Mouse (Mus musculus) limb, embryonic 13.5 days (tissue): Measurements from ENCODE around the gene Mapk14. TPM values are rescaled to one million over a fixed set of nuclear protein-coding genes. Genes with fewer than 3 reads are reported as not detected.
A peak's percentile ranks its signal among the peaks of the same experiment; 100 is the strongest.

Experiments
- ATAC-seq: fragments of 200-750 bp; cut with Nextera tagmentation; 2 replicates; pipeline ENCODE4 v1.8.0; 2017; ENCODE audit warnings: low read depth, moderate number of reproducible peaks, moderate TSS enrichment; ENCODE audit not compliant: low FRiP score
- H3K27ac ChIP-seq: fragments of 300-500 bp; sonication (generic); 2 replicates; pipeline ENCODE4 v1.5.1; 2015; ENCODE audit warnings: inconsistent platforms, mild to moderate bottlenecking, moderate library complexity
- H3K27me3 ChIP-seq: fragments of 300-500 bp; sonication (generic); 2 replicates; pipeline ENCODE4 v1.6.1; 2015; ENCODE audit warnings: mild to moderate bottlenecking, inconsistent platforms
- H3K36me3 ChIP-seq: fragments of 300-500 bp; sonication (generic); 2 replicates; pipeline ENCODE4 v1.6.1; 2015; ENCODE audit warnings: inconsistent platforms, mild to moderate bottlenecking, moderate library complexity
- H3K4me1 ChIP-seq: fragments of 300-500 bp; sonication (generic); 2 replicates; pipeline ENCODE4 v1.6.1; 2015; ENCODE audit warnings: inconsistent platforms
- H3K4me2 ChIP-seq: fragments of 300-500 bp; sonication (generic); replicated peaks from 2 replicates; pipeline ENCODE4 v1.6.1; 2015; ENCODE audit warnings: inconsistent platforms, mild to moderate bottlenecking, moderate library complexity
- H3K4me3 ChIP-seq: fragments of 300-500 bp; sonication (generic); 2 replicates; pipeline ENCODE4 v1.5.1; 2015; ENCODE audit warnings: moderate library complexity, mild to moderate bottlenecking, inconsistent platforms
- H3K9ac ChIP-seq: fragments of 300-500 bp; sonication (generic); 2 replicates; pipeline ENCODE4 v1.6.1; 2015; ENCODE audit warnings: mild to moderate bottlenecking, inconsistent platforms
- H3K9me3 ChIP-seq: fragments of 300-500 bp; sonication (generic); 2 replicates; pipeline ENCODE4 v1.6.1; 2016; ENCODE audit warnings: inconsistent platforms
- WGBS: fragments of 180-500 bp; shearing (Covaris S2); methylation state at CpG from one replicate; pipeline ENCODE4 v1.1.7; 2015; 5-methylcytosine and 5-hydroxymethylcytosine counted together
- polyA plus RNA-seq: library from polyadenylated mRNA; unstranded; fragments of >200 nt; fragmentation: Nextera tagmentation; extraction: Ambion mirVana; gene quantifications from 2 replicates; pipeline ENCODE4 v1.2.1, GENCODE M21; 2015

The Mapk14 gene
- polyA plus RNA-seq, 1 experiment from 2014 or later, result 37.1 TPM

- Histone ChIP-seq H3K4me3 (no peak overlapping the region), H3K4me1 (peaks cover 5% of the 10 kb centered on the region; the same call in 1 of the 2 replicates), H3K27me3 (no peaks in the 10 kb centered on the region), H3K9me3 (no peaks in the 10 kb centered on the region), H3K9ac (no peak overlapping the region), H3K27ac (no peak overlapping the region), H3K36me3 (no peaks in the 10 kb centered on the region), H3K4me2 (no peak overlapping the region)
- no peak for ATAC-seq
- WGBS, result 97% methylated on average over 3 of the region's 3 CpGs
Measured at GRCm38 (mm10) chr17:28776817-28777216, 85.7 kb downstream of the Mapk14 start.

GRCm38 (mm10) chr17:28777231-28778005 lies 86.3 kb downstream of the Mapk14 start:
- no peak overlapping the region for H3K27ac ChIP-seq
- H3K9ac ChIP-seq, result no peak overlapping the region
- WGBS, result 83% methylated on average over 16 of the region's 16 CpGs
- H3K27me3 ChIP-seq, result no peaks in the 10 kb centered on the region
- H3K4me3 ChIP-seq, result no peak overlapping the region
- ATAC-seq, result no peak
- no peaks in the 10 kb centered on the region for H3K36me3 ChIP-seq
- no peak overlapping the region for H3K4me2 ChIP-seq
- H3K9me3 ChIP-seq, result no peaks in the 10 kb centered on the region
- peaks cover 5% of the 10 kb centered on the region; the same call in 1 of the 2 replicates for H3K4me1 ChIP-seq

GRCm38 (mm10) chr17:28779735-28780134 lies 88.6 kb downstream of the Mapk14 start:
- no peak overlapping the region for H3K4me3 ChIP-seq
- H3K36me3 ChIP-seq, result no peaks in the 10 kb centered on the region
- ATAC-seq, result no peak
- H3K27ac ChIP-seq, result no peak overlapping the region
- H3K9ac ChIP-seq, result no peak overlapping the region
- peaks cover 5% of the 10 kb centered on the region; the same call in 1 of the 2 replicates for H3K4me1 ChIP-seq
- no peaks in the 10 kb centered on the region for H3K9me3 ChIP-seq
- WGBS, result 87% methylated on average over 3 of the region's 3 CpGs
- no peak overlapping the region for H3K4me2 ChIP-seq
- H3K27me3 ChIP-seq, result no peaks in the 10 kb centered on the region

GRCm38 (mm10) chr17:28780836-28781235 lies 89.7 kb downstream of the Mapk14 start:
- H3K4me2 ChIP-seq, result no peak overlapping the region
- no peaks in the 10 kb centered on the region for H3K9me3 ChIP-seq
- no peak overlapping the region for H3K27ac ChIP-seq
- H3K9ac ChIP-seq, result 0 out of 2 replicates have a peak overlapping the region, but pooled peaks have one; percentile 9
- no peak for ATAC-seq
- no peaks in the 10 kb centered on the region for H3K27me3 ChIP-seq
- H3K4me1 ChIP-seq, result peaks cover 5% of the 10 kb centered on the region; the same call in 1 of the 2 replicates
- 69% methylated on average over 3 of the region's 3 CpGs for WGBS
- no peaks in the 10 kb centered on the region for H3K36me3 ChIP-seq
- no peak overlapping the region for H3K4me3 ChIP-seq

- Histone ChIP-seq H3K4me1 (peaks cover 5% of the 10 kb centered on the region; the same call in 1 of the 2 replicates), H3K9me3 (no peaks in the 10 kb centered on the region), H3K9ac (0 out of 2 replicates have a peak overlapping the region, but pooled peaks have one; percentile 9), H3K27ac (no peak overlapping the region), H3K4me3 (no peak overlapping the region), H3K36me3 (no peaks in the 10 kb centered on the region), H3K4me2 (no peak overlapping the region), H3K27me3 (no peaks in the 10 kb centered on the region)
- WGBS, result 42% methylated on average over 9 of the region's 9 CpGs
- ATAC-seq, result no peak
Measured at GRCm38 (mm10) chr17:28781290-28782045, 90.3 kb downstream of the Mapk14 start.

GRCm38 (mm10) chr17:28785036-28785435 lies 93.9 kb downstream of the Mapk14 start:
- ATAC-seq, result no peak
- Histone ChIP-seq H3K4me2 (no peak overlapping the region), H3K4me1 (peaks cover 5% of the 10 kb centered on the region; the same call in 1 of the 2 replicates), H3K27me3 (no peaks in the 10 kb centered on the region), H3K27ac (no peak overlapping the region), H3K9me3 (no peaks in the 10 kb centered on the region), H3K4me3 (no peak overlapping the region), H3K36me3 (no peaks in the 10 kb centered on the region), H3K9ac (no peak overlapping the region)
- 89% methylated on average over 3 of the region's 3 CpGs for WGBS

GRCm38 (mm10) chr17:28787507-28787906 lies 96.4 kb downstream of the Mapk14 start:
- 97% methylated on average over 12 of the region's 12 CpGs for WGBS
- Histone ChIP-seq H3K4me1 (no peaks in the 10 kb centered on the region), H3K27ac (no peak overlapping the region), H3K4me3 (no peak overlapping the region), H3K9ac (no peak overlapping the region), H3K36me3 (no peaks in the 10 kb centered on the region), H3K9me3 (no peaks in the 10 kb centered on the region), H3K4me2 (no peak overlapping the region), H3K27me3 (no peaks in the 10 kb centered on the region)
- no peak for ATAC-seq

GRCm38 (mm10) chr17:28797031-28797430 lies 105.9 kb downstream of the Mapk14 start:
- Histone ChIP-seq H3K27ac (no peak overlapping the region), H3K36me3 (no peaks in the 10 kb centered on the region), H3K27me3 (no peaks in the 10 kb centered on the region), H3K4me1 (peaks cover 15% of the 10 kb centered on the region), H3K4me2 (no peak overlapping the region), H3K9me3 (0 out of 2 replicates have a peak, but pooled peaks cover 6% of the 10 kb centered on the region), H3K9ac (no peak overlapping the region), H3K4me3 (no peak overlapping the region)
- WGBS, result 89% methylated on average over 4 of the region's 4 CpGs
- ATAC-seq, result no peak

Other genes starting within 250 kb of the Mapk14 start
- gene Fkbp5, start 173.8 kb upstream of the Mapk14 start, polyA plus RNA-seq, result 26.2 and 27.3 TPM in 2 replicates
- gene Armc12, start 160.5 kb upstream of the Mapk14 start, polyA plus RNA-seq, result not detected in 2 replicates
- not detected in 2 replicates for gene Clpsl2, start 141.9 kb upstream of the Mapk14 start, polyA plus RNA-seq
- 0.60 and 0.91 TPM in 2 replicates for gene Clps, start 130.6 kb upstream of the Mapk14 start, polyA plus RNA-seq
- gene Lhfpl5, start 115.7 kb upstream of the Mapk14 start, polyA plus RNA-seq, result 0.46 and 0.56 TPM in 2 replicates
- 93.3 and 97.9 TPM in 2 replicates for gene Srpk1, start 68.6 kb upstream of the Mapk14 start, polyA plus RNA-seq
- 0.98 and 1.2 TPM in 2 replicates for gene Slc26a8, start 1.1 kb upstream of the Mapk14 start, polyA plus RNA-seq
- gene AC170998.1, start 34.8 kb downstream of the Mapk14 start, polyA plus RNA-seq, result 3.2 and 3.7 TPM in 2 replicates
- gene Mapk13, start 78.0 kb downstream of the Mapk14 start, polyA plus RNA-seq, result 29.0 and 29.8 TPM in 2 replicates
- 11.3 and 11.8 TPM in 2 replicates for gene Brpf3, start 109.8 kb downstream of the Mapk14 start, polyA plus RNA-seq
- 0.38 and 0.53 TPM in 2 replicates for gene Pnpla1, start 167.1 kb downstream of the Mapk14 start, polyA plus RNA-seq
- gene 4930539E08Rik, start 224.0 kb downstream of the Mapk14 start, polyA plus RNA-seq, result 0.27 and 0.36 TPM in 2 replicates